Mouse (Mus musculus): ENCODE measurements around the gene Tbl3.

DNA sequence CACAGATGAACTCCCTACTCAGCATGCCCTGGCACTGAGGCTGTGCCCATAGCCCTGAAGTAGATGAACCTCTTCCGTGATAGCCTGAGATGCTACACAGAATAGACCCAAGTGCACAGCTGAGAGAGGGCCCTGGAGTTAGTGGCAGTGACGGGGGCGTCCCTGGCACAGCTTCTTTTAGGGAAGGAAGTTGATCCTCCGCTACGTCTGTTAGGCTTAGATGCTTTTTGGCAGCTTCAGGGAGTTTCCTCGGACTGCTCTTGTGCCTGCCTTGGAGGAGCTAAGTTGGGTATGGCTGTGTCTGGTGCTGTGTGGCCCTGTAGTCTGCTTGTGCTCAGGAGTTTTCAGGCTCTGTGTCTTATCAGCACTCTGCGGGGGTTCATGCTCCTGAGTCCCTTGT, 33.2 kb downstream of the Tbl3 start:
- no peak for TF ChIP-seq EP300 (IDR thresholded peaks at IDR 0.05)
- no peak for TF ChIP-seq CTCF (IDR thresholded peaks at IDR 0.05)

All from lung, postnatal 0 days (tissue).